Mouse (Mus musculus) ES-Bruce4 (cell line): ENCODE data around the gene Mitf.

Source experiments
- CTCF ChIP-seq: IDR thresholded peaks from one replicate; pipeline ENCODE4 v1.8.1; 2011; ENCODE audit warnings: low read depth, low read length
- EP300 ChIP-seq: IDR thresholded peaks from 2 replicates; pipeline ENCODE4 v1.6.1; 2011; ENCODE audit warnings: low read depth, low read length; ENCODE audit not compliant: insufficient read depth
- POLR2A ChIP-seq: IDR thresholded peaks from one replicate; pipeline ENCODE4 v1.8.1; 2011; ENCODE audit warnings: low read length; ENCODE audit not compliant: insufficient read depth

GRCm38 (mm10) chr6:97828822-97829719 lies 22.2 kb downstream of the Mitf start:
- no peak for TF ChIP-seq CTCF
- TF ChIP-seq EP300, result no peak
- no peak for TF ChIP-seq POLR2A
